Mouse (Mus musculus): ENCODE measurements around the gene Atp6ap1l. TPM values are rescaled to one million over a fixed set of nuclear protein-coding genes. Genes with fewer than 3 reads are reported as not detected.

Atp6ap1l gene
- total RNA-seq, 2 experiments from 2014 or later, result 27.4 to 33.0 TPM

Other genes with a start within 250 kb of the Atp6ap1l start
- 100 to 1,000 TPM; 181 to 217 TPM for gene Rps23, start 17.6 kb upstream of the Atp6ap1l start, total RNA-seq (2021)

Data from left cerebral cortex, postnatal 25 days (tissue).